Mouse (Mus musculus) adrenal gland, adult 8-10 months (tissue): ENCODE results near the gene Vdr. TPM values are rescaled to one million over a fixed set of nuclear protein-coding genes. Genes with fewer than 3 reads are reported as not detected.

Source experiments
- DNase-seq: peaks from one replicate; pipeline ENCODE4 v3.0.0; 2022
- total RNA-seq, 4 experiments: library from RNA; stranded (reverse); gene quantifications; 2 replicates each; pipeline ENCODE4 v1.2.4; 2022

Vdr gene
- total RNA-seq, 4 experiments from 2014 or later = 5.2 to 26.1 (median 16.0) TPM

DNA sequence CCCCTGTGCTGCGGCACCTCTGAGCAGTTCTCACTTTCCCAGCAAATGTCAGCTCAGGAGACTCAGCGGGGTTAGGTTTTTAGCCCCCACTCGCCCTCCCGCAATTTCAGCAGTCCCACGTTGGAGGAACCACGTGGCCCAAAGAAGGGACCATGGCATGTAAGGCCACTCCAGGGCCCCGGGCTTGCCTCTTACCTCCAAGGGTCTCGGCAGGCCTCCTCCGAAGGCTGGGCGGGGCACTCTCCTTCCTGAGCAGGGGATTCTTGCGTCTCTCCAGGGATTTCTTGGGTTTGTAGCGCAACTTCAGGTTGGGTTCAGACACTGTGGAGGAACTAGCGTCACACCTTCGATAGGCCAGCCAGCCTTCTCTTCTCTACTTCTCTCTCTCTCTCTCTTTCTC lies 101.2 kb downstream of the Vdr start:
- no peak for DNase-seq

DNA sequence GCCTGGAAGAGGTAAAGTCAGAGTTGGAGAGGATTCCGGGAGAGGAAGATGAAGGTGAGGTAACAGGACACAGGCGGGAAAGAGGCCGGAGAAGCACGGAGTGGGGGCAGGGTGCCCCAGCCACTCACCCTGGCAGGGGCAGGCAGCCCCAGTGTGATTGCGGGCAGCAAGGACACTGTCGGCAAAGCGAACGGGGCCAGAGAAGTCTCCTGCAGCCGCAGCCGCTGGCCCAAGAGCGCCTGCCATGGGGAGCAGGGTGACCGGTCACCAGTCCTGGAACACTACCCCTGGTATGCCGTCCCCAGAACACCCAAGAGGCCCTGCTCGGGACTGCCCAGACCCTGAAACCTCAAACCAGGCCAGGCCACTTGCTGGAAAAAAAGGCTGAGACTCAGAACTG lies 101.9 kb downstream of the Vdr start:
- no peak for DNase-seq

DNA sequence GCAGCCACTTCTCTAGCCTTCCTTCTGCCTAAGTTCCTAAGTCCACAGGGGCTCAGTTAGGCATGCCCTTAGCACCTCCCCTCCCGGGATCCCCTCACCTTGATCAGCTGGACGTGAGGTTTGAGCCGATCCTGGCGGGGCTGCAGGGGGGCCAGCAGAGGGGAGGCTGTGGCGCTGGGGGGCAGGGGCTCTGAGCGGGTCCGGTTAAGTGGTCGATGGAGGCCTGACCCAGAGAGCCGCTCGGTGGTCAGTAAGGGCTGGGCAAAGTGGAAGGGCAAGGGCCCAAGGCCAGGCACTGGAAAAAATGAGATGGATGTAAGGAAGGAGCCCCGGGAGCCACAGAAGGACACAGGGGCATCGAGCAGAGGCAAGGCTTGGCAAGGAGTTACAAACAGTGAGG lies 102.6 kb downstream of the Vdr start:
- no peak for DNase-seq

Other genes starting within 250 kb of the Vdr start
- gene Rpap3, start 204.8 kb downstream of the Vdr start, total RNA-seq = 10 to 100 TPM; 17.9 to 29.7 (median 26.3) TPM
- gene Endou, start 179.3 kb downstream of the Vdr start, total RNA-seq = 1 to 10 TPM in 1 of 4 experiments, under 1 TPM in 3; 0.35 to 1.2 (median 0.75) TPM
- 10 to 100 TPM; 12.2 to 39.5 (median 25.7) TPM for gene Rapgef3, start 142.7 kb downstream of the Vdr start, total RNA-seq
- 100 to 1,000 TPM; 120 to 216 (median 160) TPM for gene Slc48a1, start 132.1 kb downstream of the Vdr start, total RNA-seq
- 100 to 1,000 TPM in 2 of 4 experiments, 10 to 100 TPM in 2; 86.1 to 106 (median 96.2) TPM for gene Hdac7, start 66.1 kb downstream of the Vdr start, total RNA-seq
- gene Tmem106c, start 53.6 kb upstream of the Vdr start, total RNA-seq = 10 to 100 TPM; 69.3 to 87.1 (median 77.0) TPM
- gene Col2a1, start 94.1 kb upstream of the Vdr start, total RNA-seq = under 1 TPM in 1 of 4 experiments, not detected in 3; 0.28 TPM
- 100 to 1,000 TPM in 2 of 4 experiments, 10 to 100 TPM in 2; 73.8 to 119 (median 95.8) TPM for gene Pfkm, start 182.0 kb upstream of the Vdr start, total RNA-seq
- gene Senp1, start 183.1 kb upstream of the Vdr start, total RNA-seq = 10 to 100 TPM; 17.8 to 24.9 (median 20.1) TPM